Mouse (Mus musculus) kidney, postnatal 0 days (tissue): ENCODE measurements around the gene Nckap5l. TPM values are rescaled to one million over a fixed set of nuclear protein-coding genes. Genes with fewer than 3 reads are reported as not detected.

Experiments used
- ATAC-seq: fragments of 200-750 bp; cut with Nextera tagmentation; replicated peaks from 2 replicates; pipeline ENCODE4 v1.8.0; 2017; ENCODE audit warnings: low read depth, moderate number of reproducible peaks, moderate TSS enrichment, moderate library complexity; ENCODE audit not compliant: low FRiP score
- DNase-seq: peaks from one replicate; pipeline ENCODE4 v3.0.0-alpha.2; 2016; ENCODE audit warnings: low spot score
- H3K27ac ChIP-seq: fragments of 300-500 bp; sonication (generic); 2 replicates; pipeline ENCODE4 v1.5.1; 2014; ENCODE audit warnings: mild to moderate bottlenecking
- H3K27me3 ChIP-seq: fragments of 300-500 bp; sonication (generic); 2 replicates; pipeline ENCODE4 v1.6.1; 2014; ENCODE audit warnings: low read length, mixed read lengths; ENCODE audit not compliant: insufficient read depth
- H3K36me3 ChIP-seq: fragments of 300-500 bp; sonication (generic); 2 replicates; pipeline ENCODE4 v1.6.1; 2014; ENCODE audit warnings: low read length, mixed read lengths; ENCODE audit not compliant: insufficient read depth
- H3K4me1 ChIP-seq: fragments of 300-500 bp; sonication (generic); replicated peaks from 2 replicates; pipeline ENCODE4 v1.6.1; 2014; ENCODE audit warnings: antibody characterized with exemption, low read length, mixed read lengths; ENCODE audit not compliant: insufficient read depth
- H3K4me2 ChIP-seq: fragments of 300-500 bp; sonication (generic); 2 replicates; pipeline ENCODE4 v1.6.1; 2014; ENCODE audit warnings: mild to moderate bottlenecking, low read length, moderate library complexity, mixed read lengths
- H3K4me3 ChIP-seq: fragments of 300-500 bp; sonication (generic); replicated peaks from 2 replicates; pipeline ENCODE4 v1.5.1; 2014; ENCODE audit warnings: low read depth, low read length
- H3K9ac ChIP-seq: fragments of 300-500 bp; sonication (generic); 2 replicates; pipeline ENCODE4 v1.6.1; 2014; ENCODE audit warnings: low read depth, low read length
- H3K9me3 ChIP-seq: fragments of 300-500 bp; sonication (generic); replicated peaks from 2 replicates; pipeline ENCODE4 v1.6.1; 2016; ENCODE audit warnings: low read length, inconsistent platforms, mixed read lengths
- CTCF ChIP-seq: IDR thresholded peaks from 2 replicates; pipeline ENCODE4 v1.5.1; 2016; ENCODE audit warnings: antibody characterized with exemption, low read depth, mild to moderate bottlenecking, moderate library complexity
- WGBS: fragments of 180-500 bp; shearing (Covaris S2); extraction: QIAGEN DNeasy Blood & Tissue Kit; methylation state at CpG from one replicate; pipeline ENCODE4 v1.1.7; 2014; 5-methylcytosine and 5-hydroxymethylcytosine counted together
- polyA plus RNA-seq: library from polyadenylated mRNA; unstranded; fragments of >200 nt; fragmentation: Nextera tagmentation; extraction: Ambion mirVana; gene quantifications from 2 replicates; pipeline ENCODE4 v1.2.1, GENCODE M21; 2015

Nckap5l gene
- polyA plus RNA-seq, 1 experiment from 2014 or later: 6.5 TPM

- Histone ChIP-seq H3K9ac (no peak overlapping the region), H3K36me3 (peaks cover 20% of the 10 kb centered on the region), H3K4me1 (peaks cover 10% of the 10 kb centered on the region), H3K9me3 (no peaks in the 10 kb centered on the region), H3K4me3 (no peak overlapping the region), H3K27ac (no peak overlapping the region), H3K4me2 (no peak overlapping the region), H3K27me3 (no peaks in the 10 kb centered on the region)
- 70% methylated on average over 23 of the region's 23 CpGs for WGBS
- TF ChIP-seq CTCF: no peak
- DNase-seq: no peak
- no peak for ATAC-seq
Measured at GRCm38 (mm10) chr15:99422551-99422950, 35.0 kb downstream of the Nckap5l start.

GRCm38 (mm10) chr15:99421676-99422075 lies 35.9 kb downstream of the Nckap5l start:
- H3K27me3 ChIP-seq: no peaks in the 10 kb centered on the region
- no peak for TF ChIP-seq CTCF
- no peak for DNase-seq
- H3K9me3 ChIP-seq: no peaks in the 10 kb centered on the region
- no peak overlapping the region for H3K4me2 ChIP-seq
- peak overlapping the region; percentile 89 for H3K27ac ChIP-seq
- no peak for ATAC-seq
- no peak overlapping the region for H3K9ac ChIP-seq
- 66% methylated on average over 8 of the region's 8 CpGs for WGBS
- H3K36me3 ChIP-seq: peaks cover 14% of the 10 kb centered on the region; the same call in 1 of the 2 replicates
- H3K4me1 ChIP-seq: peaks cover 10% of the 10 kb centered on the region
- H3K4me3 ChIP-seq: no peak overlapping the region

GRCm38 (mm10) chr15:99421152-99421551 lies 36.4 kb downstream of the Nckap5l start:
- H3K9me3 ChIP-seq: no peaks in the 10 kb centered on the region
- H3K36me3 ChIP-seq: peaks cover 9% of the 10 kb centered on the region; the same call in 1 of the 2 replicates
- peak overlapping the region; percentile 89 for H3K27ac ChIP-seq
- peak overlapping the region; percentile 35; the same call in 1 of the 2 replicates for H3K9ac ChIP-seq
- H3K4me1 ChIP-seq: peaks cover 10% of the 10 kb centered on the region
- no peaks in the 10 kb centered on the region for H3K27me3 ChIP-seq
- DNase-seq (peak; percentile 78), ATAC-seq (peak; percentile 19)
- TF ChIP-seq CTCF: no peak
- no peak overlapping the region for H3K4me3 ChIP-seq
- WGBS: 63% methylated on average over 9 of the region's 9 CpGs
- H3K4me2 ChIP-seq: peak overlapping the region; percentile 32; the same call in 1 of the 2 replicates

GRCm38 (mm10) chr15:99420521-99421014 lies 37.0 kb downstream of the Nckap5l start:
- 3% methylated on average over 12 of the region's 12 CpGs for WGBS
- no peak for TF ChIP-seq CTCF
- Histone ChIP-seq H3K9me3 (no peaks in the 10 kb centered on the region), H3K36me3 (peaks cover 4% of the 10 kb centered on the region; the same call in 1 of the 2 replicates), H3K4me2 (peak overlapping the region; percentile 32), H3K4me3 (no peak overlapping the region), H3K27ac (peak overlapping the region; percentile 89), H3K9ac (peak overlapping the region; percentile 35; the same call in 1 of the 2 replicates), H3K27me3 (no peaks in the 10 kb centered on the region), H3K4me1 (peaks cover 10% of the 10 kb centered on the region)
- DNase-seq (peak; percentile 92), ATAC-seq (peak; percentile 44)

GRCm38 (mm10) chr15:99420101-99420500 lies 37.4 kb downstream of the Nckap5l start:
- H3K36me3 ChIP-seq: no peaks in the 10 kb centered on the region
- H3K9ac ChIP-seq: 0 out of 2 replicates have a peak overlapping the region, but pooled peaks have one; percentile 35
- H3K27me3 ChIP-seq: no peaks in the 10 kb centered on the region
- ATAC-seq: no peak
- peak; percentile 30; the same call in 1 of the 2 replicates for TF ChIP-seq CTCF
- 3% methylated on average over 5 of the region's 5 CpGs for WGBS
- H3K4me2 ChIP-seq: peak overlapping the region; percentile 32
- no peak overlapping the region for H3K4me3 ChIP-seq
- H3K27ac ChIP-seq: peak overlapping the region; percentile 89
- peaks cover 10% of the 10 kb centered on the region for H3K4me1 ChIP-seq
- no peaks in the 10 kb centered on the region for H3K9me3 ChIP-seq
- peak; percentile 91 for DNase-seq

- no peaks in the 10 kb centered on the region for H3K9me3 ChIP-seq
- H3K4me3 ChIP-seq: no peak overlapping the region
- H3K4me1 ChIP-seq: peaks cover 10% of the 10 kb centered on the region
- no peak overlapping the region for H3K9ac ChIP-seq
- H3K27me3 ChIP-seq: no peaks in the 10 kb centered on the region
- H3K27ac ChIP-seq: no peak overlapping the region
- 30% methylated on average over 17 of the region's 17 CpGs for whole genome bisulfite sequencing
- ATAC-seq (no peak), DNase-seq (no peak)
- no peaks in the 10 kb centered on the region for H3K36me3 ChIP-seq
- no peak for TF ChIP-seq CTCF
- H3K4me2 ChIP-seq: no peak overlapping the region
Measured at GRCm38 (mm10) chr15:99417692-99418271, 39.8 kb downstream of the Nckap5l start.
